Mouse (Mus musculus) retina, adult 2 months (tissue): ENCODE data around the gene Ipo7.
"Not testable (repeated sequence)": the region's sequence is repeated elsewhere in the genome, so short reads cannot be mapped to it uniquely, and the experiment has no call there.

Experiments used
- DNase-seq: peaks from one replicate; pipeline ENCODE4 v3.0.0-alpha.2; 2012; ENCODE audit warnings: low read depth, low spot score

Ipo7 gene

DNA sequence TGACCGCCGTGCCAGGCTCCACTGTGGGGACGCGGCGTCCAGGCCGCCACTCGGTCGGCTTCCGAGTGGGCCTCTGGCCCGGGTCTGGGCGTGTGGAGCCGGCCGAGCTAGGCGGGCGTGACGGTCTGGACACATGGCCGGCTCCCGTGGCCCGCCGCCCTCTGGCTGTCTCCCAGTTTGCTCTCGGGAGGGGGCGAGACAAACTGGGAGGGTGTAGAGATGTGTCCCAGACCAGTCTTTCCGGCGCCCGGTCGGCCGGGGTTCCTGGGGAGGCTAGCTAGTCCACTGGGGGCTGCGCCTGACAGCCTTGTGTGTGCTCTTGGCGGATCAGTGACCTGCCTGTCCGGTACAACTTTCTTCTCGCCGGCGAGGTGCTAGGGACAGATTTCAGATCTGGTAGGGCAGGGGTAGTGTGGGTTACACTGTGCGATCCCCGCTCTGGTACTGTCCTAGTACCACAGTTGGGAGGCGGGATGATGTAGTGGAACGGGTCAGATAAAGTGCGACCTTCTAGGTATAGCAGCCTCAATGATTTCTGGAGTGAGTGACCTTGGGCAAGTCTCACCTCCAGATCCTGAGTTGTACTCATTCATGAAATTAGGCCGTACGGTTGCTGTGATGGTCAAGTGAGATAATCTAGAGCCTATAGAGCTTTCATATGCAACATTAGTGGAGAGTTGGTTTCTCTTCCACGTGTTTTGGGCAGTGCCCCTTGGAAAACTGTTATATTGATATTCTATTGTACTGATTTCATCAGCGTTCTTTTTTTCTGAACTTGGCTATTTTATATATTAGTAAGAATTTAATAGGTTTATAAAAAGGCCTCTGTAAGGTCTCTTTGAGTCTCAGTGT lies 783 bp downstream of the Ipo7 start:
- DNase-seq, result no peak

DNA sequence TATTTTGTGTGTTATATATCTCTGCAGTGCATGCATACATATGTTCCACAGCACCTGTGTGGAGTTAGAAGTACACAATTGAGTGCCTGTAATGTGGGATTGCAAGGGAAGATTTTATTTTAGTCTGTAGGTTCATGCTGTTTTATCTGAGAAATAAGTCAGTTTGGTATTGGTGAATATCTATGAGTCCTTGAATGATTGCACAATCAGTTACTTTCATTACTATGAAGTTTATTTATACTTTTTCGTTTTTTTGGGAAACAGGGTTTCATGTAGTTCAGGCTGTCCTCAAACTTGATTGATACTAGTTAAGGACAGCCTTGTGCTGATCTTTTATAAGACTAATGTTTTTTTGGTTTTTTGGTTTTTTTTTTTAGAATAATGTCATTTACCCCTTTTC lies 5.5 kb downstream of the Ipo7 start:
- no peak for DNase-seq

- no peak for DNase-seq
Measured at GRCm38 (mm10) chr7:110026594-110026993, 8.5 kb downstream of the Ipo7 start.

DNA sequence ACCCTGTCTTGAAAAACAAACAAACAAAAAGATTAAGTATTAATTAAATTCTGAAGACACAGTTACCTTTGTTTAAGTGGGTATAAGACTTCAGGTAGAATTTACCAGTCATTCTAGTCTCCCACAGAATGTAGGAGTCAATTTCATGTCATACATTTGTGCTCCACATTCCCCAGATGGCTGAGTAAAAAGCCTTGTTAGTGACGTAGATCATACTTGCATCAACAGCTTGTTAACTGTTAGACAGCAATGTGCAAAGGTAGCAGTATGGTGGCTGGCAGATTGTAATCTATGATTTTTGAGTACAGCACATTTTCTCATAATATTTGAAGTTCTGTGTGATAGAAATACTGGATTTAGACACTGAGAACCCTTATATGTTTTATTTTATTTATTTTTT lies 10.8 kb downstream of the Ipo7 start:
- DNase-seq, result no peak

- no peak for DNase-seq
Measured at GRCm38 (mm10) chr7:110030342-110030741, 12.3 kb downstream of the Ipo7 start.

GRCm38 (mm10) chr7:110057723-110058122 lies 39.6 kb downstream of the Ipo7 start:
- not testable (repeated sequence) for DNase-seq

- no peak for DNase-seq
Measured at GRCm38 (mm10) chr7:110059092-110059785, 41.2 kb downstream of the Ipo7 start.

DNA sequence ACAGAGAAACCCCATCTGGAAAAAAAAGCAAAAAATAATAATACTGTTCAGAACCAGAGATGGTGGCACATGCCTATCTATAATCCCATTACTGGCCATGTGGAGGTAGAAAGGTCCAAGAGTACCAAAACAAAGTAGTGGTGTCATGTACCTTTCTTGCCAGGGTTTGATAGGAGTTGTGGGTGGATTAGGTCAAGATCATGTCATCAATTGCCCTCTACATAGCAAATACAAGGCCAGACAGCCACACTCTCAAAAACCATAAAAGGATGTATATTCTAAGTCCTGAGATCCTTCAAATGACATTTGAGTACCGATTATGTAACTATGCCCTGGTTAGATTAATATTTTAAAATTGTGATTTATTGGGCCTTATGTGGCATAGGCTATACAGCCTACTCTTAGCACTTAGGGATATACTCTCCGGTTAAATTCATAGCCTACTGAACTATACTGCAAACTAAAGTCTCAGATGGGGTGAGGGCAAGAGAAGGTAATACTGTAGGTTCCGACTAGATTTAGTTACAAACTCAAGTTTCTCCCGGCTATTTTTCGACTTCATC lies 42.1 kb downstream of the Ipo7 start:
- DNase-seq, result no peak

DNA sequence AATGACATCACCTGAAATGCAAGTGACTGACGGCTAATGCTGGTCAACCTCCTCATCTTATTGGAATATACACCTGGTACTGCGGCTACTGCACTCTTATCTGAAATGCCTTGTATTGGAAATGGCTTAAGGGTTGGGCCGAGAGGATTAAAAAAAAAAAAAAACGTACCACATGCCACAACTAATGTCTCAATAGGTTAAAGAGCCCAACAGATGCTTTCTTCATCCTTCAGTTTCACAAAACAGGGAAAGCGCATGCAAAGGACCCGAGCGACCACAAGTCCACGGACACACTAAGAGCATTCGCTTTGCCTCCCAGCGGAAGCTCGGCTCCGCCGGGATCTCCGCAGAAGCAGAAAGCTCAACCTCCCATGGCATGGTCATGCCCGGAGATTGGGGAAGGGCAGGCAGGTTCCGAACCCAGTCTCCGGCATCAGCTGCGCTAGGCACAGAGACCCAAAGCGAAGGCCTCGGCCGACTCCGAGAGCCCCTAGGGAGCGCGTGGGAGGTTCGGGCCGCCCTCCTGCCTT lies 42.7 kb downstream of the Ipo7 start:
- DNase-seq, result no peak

DNA sequence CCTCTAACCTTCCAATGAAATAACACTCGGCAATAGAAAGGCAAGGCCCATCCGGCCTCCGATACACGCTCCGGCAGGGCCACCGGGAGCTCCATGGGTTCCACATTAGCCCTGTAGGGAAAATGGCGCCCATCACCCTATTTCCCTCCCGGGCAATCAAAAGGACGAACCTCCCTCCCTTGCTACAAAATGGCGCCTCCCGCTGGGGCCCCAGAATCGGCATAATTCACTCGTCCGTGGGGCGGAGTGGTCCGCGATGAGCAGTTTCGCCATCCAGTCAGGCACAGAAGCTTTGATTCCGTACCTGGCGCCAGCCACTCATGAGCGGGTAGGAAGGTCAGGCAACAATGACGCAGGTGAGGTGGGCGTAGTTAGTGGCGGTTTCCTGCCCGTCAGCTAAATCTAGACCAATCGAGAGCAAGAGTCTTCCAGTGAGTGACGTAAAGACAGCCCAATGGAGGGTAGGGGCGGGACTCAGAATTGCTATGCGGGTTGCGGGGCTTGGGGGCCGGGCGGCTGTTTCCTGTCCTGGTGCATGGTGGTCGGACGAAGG lies 43.2 kb downstream of the Ipo7 start, which contains the start of gene Zfp143:
Gene Zfp143, plus strand, starts transcription at position 19 of the 553 bp plus-strand sequence.
- DNase-seq, result peak; percentile 100

- peak; percentile 75 for DNase-seq
Measured at GRCm38 (mm10) chr7:110061752-110062273, 43.7 kb downstream of the Ipo7 start.

- no peak for DNase-seq
Measured at GRCm38 (mm10) chr7:110063731-110064130, 45.7 kb downstream of the Ipo7 start.

- no peak for DNase-seq
Measured at GRCm38 (mm10) chr7:110069070-110069469, 51.0 kb downstream of the Ipo7 start.

GRCm38 (mm10) chr7:110078168-110078567 lies 60.1 kb downstream of the Ipo7 start:
- no peak for DNase-seq

- DNase-seq, result peak; percentile 49
Measured at GRCm38 (mm10) chr7:110083386-110084165, 65.5 kb downstream of the Ipo7 start.

GRCm38 (mm10) chr7:110085217-110085616 lies 67.1 kb downstream of the Ipo7 start:
- DNase-seq, result no peak

DNA sequence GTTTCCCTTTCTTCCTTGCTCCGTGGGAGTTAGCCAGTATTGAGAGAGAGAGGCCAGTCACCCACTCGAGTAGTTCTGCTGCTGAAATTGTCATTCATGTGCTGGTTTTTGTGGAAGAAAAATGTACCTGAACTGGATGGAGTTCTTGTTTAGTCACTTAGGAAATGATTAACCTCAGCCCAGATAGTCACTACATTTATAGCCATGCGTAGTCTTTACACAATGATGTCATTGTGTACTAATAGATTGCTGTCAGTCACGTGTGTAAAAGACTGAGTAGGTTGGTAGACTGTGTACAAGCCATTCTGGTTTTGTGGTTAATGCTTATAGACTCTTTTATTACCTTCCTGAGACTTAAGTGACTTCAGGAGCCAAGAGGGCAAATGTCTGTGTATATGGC lies 69.8 kb downstream of the Ipo7 start:
- no peak for DNase-seq

- DNase-seq, result no peak
Measured at GRCm38 (mm10) chr7:110091670-110092069, 73.6 kb downstream of the Ipo7 start.

DNA sequence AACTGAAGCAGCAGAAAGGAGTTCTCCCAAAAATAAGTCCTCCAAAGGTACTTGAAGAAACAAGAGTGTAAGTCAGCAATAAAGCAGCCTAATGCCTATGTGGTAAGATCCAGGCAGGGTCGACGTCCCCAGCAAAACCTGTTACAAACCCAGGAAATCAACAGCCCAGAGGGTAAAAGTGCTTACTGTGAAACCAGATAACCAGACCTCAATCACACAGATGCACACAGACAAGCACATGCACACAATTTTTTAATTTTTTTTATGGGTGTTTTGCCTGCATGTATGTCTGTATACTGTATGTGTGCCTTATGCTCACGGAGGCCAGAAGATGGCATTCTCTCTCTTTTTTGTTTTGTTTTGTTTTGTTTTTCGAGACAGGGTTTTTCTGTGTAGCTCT lies 78.3 kb downstream of the Ipo7 start:
- DNase-seq, result no peak

DNA sequence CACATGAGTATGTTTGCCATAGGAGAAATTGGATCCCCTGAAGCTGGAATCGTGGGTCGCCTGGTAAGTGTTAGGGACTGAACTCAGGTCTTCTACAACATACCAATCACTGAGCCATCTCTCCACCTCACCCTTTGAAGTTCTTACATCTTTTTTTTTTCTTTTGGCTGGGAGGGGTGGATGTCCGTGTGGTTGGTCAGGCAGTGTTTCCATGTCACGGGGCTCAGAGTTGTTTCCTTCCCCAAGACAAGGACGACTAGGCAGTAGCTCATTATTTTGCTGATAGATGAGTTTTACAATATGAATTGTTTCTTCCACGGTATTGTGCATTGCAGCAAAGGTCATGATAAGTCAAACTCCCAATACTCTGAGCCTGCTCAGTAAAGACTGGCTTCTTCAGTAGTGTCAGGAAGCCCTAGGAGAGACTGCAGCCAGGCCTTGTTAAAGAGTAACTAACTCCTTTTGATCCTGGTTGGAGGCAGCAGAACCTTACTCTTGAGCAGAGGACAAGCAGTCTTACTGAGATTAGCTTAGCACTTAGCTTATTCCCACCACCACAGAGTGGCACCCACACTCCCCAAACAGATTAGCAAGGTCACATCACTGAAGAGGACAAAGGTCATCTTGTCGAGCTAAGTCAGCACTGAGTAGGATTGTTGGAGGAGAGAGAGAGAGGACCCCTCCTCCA lies 79.2 kb downstream of the Ipo7 start:
- DNase-seq, result no peak
